Mouse (Mus musculus) hematopoietic stem cell, adult 5-6 weeks (primary cell): Measurements from ENCODE around the gene Gtf2ird2. TPM values are rescaled to one million over a fixed set of nuclear protein-coding genes. Genes with fewer than 3 reads are reported as not detected.

Experiments used
- ATAC-seq, 2 experiments: fragments of 125-278 bp in 1 of 2; replicated peaks in 1 of 2; 2 replicates each; pipeline ENCODE4 v1.8.0; 2016 to 2017; ENCODE audit warnings: inconsistent platforms in 2 of 2, mild to moderate bottlenecking in 2 of 2, moderate number of reproducible peaks in 2 of 2, low read depth in 1 of 2, moderate TSS enrichment in 1 of 2; ENCODE audit not compliant: low FRiP score in 2 of 2, poor library complexity in 2 of 2, severe bottlenecking in 2 of 2, insufficient read depth in 1 of 2, low TSS enrichment in 1 of 2
- total RNA-seq: library from RNA; stranded (forward); fragments of 172-1452, 232-1000 nt; gene quantifications from 2 replicates; pipeline ENCODE4 v1.2.3, GENCODE M21; 2017

The Gtf2ird2 gene
- total RNA-seq, 1 experiment from 2014 or later: 11.9 TPM

- ATAC-seq: no peak
Observed at GRCm38 (mm10) chr5:134248608-134249244, 64.9 kb downstream of the Gtf2ird2 start.

GRCm38 (mm10) chr5:134249245-134249649 lies 65.4 kb downstream of the Gtf2ird2 start:
- ATAC-seq: no peak

- no peak for ATAC-seq
Observed at GRCm38 (mm10) chr5:134250601-134251000, 66.8 kb downstream of the Gtf2ird2 start.

GRCm38 (mm10) chr5:134251083-134251482 lies 67.3 kb downstream of the Gtf2ird2 start:
- no peak for ATAC-seq

- ATAC-seq: no peak
Observed at GRCm38 (mm10) chr5:134253806-134254205, 70.0 kb downstream of the Gtf2ird2 start.

- no peak for ATAC-seq
Observed at GRCm38 (mm10) chr5:134255294-134255693, 71.5 kb downstream of the Gtf2ird2 start.

GRCm38 (mm10) chr5:134257349-134258031 lies 73.7 kb downstream of the Gtf2ird2 start:
- peak; percentile 29 to 31; a peak in 3 of 4 replicates for ATAC-seq

GRCm38 (mm10) chr5:134258395-134258794 lies 74.6 kb downstream of the Gtf2ird2 start:
- ATAC-seq: peak; percentile 88

- no peak for ATAC-seq
Observed at GRCm38 (mm10) chr5:134258934-134259333, 75.1 kb downstream of the Gtf2ird2 start.

- ATAC-seq: no peak
Observed at GRCm38 (mm10) chr5:134260001-134260636, 76.3 kb downstream of the Gtf2ird2 start.

- no peak for ATAC-seq
Observed at GRCm38 (mm10) chr5:134265890-134266289, 82.1 kb downstream of the Gtf2ird2 start.

GRCm38 (mm10) chr5:134266404-134266803 lies 82.6 kb downstream of the Gtf2ird2 start:
- peak; percentile 8 to 39; a peak in 1 of 4 replicates for ATAC-seq

- no peak for ATAC-seq
Observed at GRCm38 (mm10) chr5:134268751-134269150, 84.9 kb downstream of the Gtf2ird2 start.

- peak; percentile 63 to 71 for ATAC-seq
Observed at GRCm38 (mm10) chr5:134269751-134270150, 85.9 kb downstream of the Gtf2ird2 start.

GRCm38 (mm10) chr5:134270566-134270965 lies 86.7 kb downstream of the Gtf2ird2 start:
- no peak for ATAC-seq

GRCm38 (mm10) chr5:134271421-134271820 lies 87.6 kb downstream of the Gtf2ird2 start:
- ATAC-seq: no peak

GRCm38 (mm10) chr5:134272761-134273160 lies 88.9 kb downstream of the Gtf2ird2 start:
- ATAC-seq: no peak

GRCm38 (mm10) chr5:134273761-134274160 lies 89.9 kb downstream of the Gtf2ird2 start:
- ATAC-seq: no peak
